Mouse (Mus musculus): ENCODE measurements around the gene Il6st.
"Not testable (repeated sequence)": the region's sequence is repeated elsewhere in the genome, so short reads cannot be mapped to it uniquely, and the experiment has no call there.

Il6st gene

GRCm38 (mm10) chr13:112463868-112464625 lies at the start of gene Il6st:
Gene Il6st, plus strand, starts transcription at chr13:112464070.
- peak; percentile 80 for DNase-seq (ENCODE audit: low read depth)

DNA sequence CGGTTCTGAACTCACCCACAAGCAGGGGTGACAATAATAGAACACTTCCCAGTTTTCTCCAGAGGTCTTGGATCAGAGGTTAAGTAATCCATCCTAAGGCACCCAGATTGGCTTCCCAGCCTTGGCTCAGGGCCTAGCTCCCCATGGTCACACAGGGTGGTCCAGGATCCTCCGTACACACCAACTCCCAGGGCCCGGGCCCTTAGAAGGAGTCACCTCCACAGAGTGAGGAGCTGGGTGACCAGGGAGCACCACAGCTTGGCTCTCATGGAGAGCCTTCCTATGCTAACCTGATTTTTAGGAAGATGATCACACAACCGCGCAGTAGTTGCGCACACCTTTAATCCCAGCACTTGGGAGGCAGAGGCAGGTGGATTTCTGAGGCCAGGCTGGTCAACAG lies 48.0 kb upstream of the Il6st start:
- no peak for DNase-seq (ENCODE audit: low read depth)

GRCm38 (mm10) chr13:112416410-112417162 lies 47.3 kb upstream of the Il6st start:
- peak; percentile 60 for DNase-seq (ENCODE audit: low read depth)

GRCm38 (mm10) chr13:112417163-112417523 lies 46.7 kb upstream of the Il6st start:
- DNase-seq (ENCODE audit: low read depth), result no peak

DNA sequence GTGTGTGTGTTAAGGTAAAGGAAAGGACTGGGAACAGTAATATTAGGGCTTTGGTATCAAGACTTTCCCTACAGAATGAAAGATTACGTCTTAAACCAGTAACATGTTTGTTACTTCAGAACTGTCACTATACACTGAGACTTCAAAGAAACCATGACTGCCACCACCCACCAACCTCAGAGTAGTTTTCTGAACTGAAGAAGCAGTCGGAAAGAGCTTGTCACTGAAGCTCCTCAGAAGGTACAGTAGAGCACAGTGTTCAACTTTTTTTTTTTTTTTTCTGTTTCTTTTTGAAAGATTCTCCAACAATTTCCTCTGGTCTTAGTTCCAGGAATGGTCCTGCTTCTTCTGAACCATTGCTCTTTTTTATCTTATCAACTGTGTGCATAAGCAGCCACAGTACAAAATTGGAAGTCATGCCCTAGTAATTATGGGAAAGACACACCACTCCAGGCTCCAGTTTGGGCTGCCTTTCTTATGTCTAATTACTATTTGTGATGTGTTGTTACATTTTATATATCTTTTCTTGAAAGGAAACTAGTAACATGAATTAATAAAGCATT lies 45.9 kb upstream of the Il6st start:
- no peak for DNase-seq (ENCODE audit: low read depth)

DNA sequence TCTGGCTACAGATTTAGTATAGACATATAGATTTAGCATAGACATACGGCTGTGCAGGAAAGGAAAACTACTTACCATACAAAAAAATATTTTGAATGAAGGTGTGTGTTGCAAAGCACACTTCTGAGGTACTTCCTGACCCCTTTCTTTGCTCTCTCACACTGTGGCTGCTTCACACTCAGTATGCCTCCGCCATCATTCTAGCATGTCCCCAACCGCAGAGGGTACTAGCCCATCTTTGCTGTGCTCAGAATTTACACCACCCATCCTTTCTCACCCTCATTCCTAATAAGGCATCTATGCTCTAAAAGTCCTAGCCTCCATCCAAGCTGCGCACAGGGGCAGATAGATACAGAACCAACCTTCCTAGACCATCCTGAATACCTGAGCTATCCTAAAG lies 45.3 kb upstream of the Il6st start:
- no peak for DNase-seq (ENCODE audit: low read depth)

DNA sequence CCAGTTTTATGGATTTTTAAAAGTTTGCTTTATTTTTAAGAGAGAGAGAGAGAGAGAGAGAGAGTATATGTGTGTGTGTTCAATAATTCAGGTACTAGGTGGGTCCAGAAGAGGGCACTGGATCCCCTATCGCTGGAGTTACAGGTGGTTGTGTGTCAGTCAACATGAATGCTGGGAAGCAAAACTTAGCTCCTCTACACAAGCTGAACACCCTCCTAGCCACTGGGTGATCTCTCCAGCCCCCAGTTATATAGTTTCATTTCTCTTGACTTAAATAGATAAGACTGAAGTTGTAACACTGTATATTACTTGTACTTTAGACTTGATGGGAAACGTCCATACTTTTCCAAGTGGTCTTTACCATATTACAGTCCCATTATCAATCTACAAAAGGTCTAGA lies 39.7 kb upstream of the Il6st start:
- no peak for DNase-seq (ENCODE audit: low read depth)

DNA sequence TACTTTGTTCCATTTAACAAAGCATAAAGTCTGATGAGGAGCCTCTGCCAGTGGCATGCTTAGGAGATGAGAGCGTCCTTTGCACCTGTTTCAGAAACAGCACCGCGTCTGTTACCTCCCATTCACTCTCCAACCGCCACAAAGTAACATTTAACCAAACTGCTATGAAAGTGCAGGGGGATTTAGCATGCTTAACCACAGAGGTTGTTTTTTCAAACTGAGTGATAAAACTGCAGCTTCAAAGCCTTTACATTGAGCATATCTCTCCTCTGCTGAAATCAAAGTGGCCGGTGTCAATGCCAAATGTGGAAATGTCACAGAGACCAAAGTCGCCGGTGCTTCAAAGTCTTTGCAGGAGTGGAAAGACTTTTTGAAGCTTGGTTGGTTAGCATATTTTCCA lies 39.2 kb upstream of the Il6st start:
- DNase-seq (ENCODE audit: low read depth), result no peak

DNA sequence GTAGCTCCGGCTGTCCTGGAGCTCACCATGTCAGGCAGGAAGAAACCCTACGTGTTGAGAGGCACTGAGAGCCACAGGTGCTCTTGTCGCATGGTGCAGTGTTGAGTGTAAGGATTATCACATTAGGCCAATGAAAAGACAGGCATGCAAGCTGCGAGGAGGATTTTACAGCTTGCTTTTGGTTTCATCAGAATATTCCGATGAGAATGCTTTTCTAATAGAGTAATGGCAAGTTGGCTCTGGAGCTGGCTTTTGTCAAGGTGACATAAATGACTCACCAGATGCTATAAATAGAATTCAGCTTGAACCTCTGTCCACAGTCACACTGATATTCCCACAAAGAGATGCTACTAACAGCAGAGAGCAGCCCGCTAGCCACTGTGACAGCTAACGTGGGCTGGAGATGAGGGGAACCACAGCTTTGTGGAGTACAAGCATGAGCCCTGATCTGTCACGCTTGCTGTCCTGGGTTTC lies 38.7 kb upstream of the Il6st start:
- no peak for DNase-seq (ENCODE audit: low read depth)

DNA sequence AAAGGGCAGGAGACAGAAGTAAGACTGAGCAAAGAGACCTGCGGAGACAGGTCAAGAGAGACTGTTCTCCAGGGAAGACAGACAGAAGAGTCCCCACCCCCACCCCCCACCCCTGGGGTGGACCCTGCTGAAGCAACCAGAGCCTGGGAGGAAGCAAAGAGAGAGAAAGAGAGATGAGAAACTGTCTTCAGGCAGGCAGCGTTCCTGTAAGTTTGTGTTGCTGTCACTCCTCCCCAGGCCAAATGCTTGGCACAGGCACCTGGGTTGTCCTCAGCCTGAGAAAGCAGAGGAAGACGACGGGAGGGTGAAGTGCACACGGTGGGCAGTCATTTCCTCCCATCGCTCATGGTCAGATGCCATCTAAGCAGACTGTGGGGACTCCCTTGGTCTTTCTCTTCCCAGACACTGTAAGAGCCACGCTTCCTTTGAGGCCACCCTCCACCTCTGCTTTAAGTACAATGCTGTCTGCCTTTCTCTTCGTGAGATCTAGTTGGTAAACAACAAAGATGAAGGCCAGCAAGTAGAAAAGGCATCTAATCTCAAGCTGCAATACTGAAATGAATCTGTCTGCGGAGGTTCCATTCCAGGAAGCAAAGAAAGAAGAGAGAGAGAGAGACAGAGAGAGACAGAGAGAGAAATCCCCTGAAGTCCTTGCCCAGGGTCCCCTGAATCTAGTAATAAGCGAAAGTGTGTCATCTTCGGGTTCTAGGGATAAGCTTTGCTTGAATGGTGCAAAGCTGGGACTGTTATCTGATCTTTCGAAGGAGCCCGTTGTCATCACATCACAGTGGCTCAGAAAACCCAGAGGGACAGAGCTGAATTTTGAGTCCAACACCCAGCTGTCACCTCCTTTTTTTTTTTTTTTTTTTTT lies 37.4 kb upstream of the Il6st start:
- DNase-seq (ENCODE audit: low read depth), result no peak

- DNase-seq (ENCODE audit: low read depth), result not testable (repeated sequence)
These were observed 36.8 kb upstream of the Il6st start for GRCm38 (mm10) chr13:112427136-112427470.

- no peak for DNase-seq (ENCODE audit: low read depth)
These were observed 36.3 kb upstream of the Il6st start for GRCm38 (mm10) chr13:112427521-112427920.

- DNase-seq (ENCODE audit: low read depth), result no peak
These were observed 30.6 kb upstream of the Il6st start for GRCm38 (mm10) chr13:112433271-112433670.

DNA sequence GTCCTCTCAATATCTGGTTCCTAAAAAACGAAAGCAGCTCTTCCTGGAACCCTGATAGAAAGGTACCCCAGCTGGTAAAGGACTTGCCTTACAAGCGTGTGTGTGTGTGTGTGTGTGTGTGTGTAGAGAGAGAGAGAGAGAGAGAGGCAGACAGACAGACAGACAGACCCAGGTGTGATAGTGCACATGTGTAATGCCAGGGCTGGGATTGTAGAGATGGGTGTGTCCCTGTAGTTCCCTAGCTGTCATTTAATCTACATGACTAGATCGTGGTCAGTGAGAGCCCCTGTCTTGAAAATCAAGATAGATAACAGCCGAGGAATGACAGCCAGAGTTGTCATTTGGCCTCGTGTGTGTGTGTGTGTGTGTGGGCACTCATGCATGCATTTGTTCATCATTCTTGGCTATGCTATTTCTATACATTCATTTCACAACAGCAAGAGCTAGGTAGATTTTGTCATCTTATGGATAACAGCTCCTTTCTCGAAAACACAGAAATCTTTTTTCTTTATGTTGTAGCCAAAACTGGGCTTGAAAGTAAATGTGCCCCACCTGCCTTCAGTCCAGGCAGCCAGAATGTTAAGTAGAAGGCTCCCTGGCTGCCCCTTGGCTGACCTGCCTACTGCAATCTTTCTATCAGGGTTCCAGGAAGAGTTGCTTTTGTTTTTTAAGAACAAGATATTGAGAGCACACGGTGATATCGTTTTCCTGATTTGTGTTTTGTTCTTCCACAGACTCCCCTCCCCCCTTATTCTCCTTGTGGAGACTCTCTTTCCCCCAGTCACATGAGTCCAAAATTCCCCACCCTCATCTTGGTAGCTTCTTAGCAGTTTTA lies 28.4 kb upstream of the Il6st start:
- no peak for DNase-seq (ENCODE audit: low read depth)

GRCm38 (mm10) chr13:112436288-112436687 lies 27.6 kb upstream of the Il6st start:
- no peak for DNase-seq (ENCODE audit: low read depth)

GRCm38 (mm10) chr13:112438001-112438868 lies 25.6 kb upstream of the Il6st start:
- no peak for DNase-seq (ENCODE audit: low read depth)

- DNase-seq (ENCODE audit: low read depth), result no peak
These were observed 24.6 kb upstream of the Il6st start for GRCm38 (mm10) chr13:112439105-112439818.

DNA sequence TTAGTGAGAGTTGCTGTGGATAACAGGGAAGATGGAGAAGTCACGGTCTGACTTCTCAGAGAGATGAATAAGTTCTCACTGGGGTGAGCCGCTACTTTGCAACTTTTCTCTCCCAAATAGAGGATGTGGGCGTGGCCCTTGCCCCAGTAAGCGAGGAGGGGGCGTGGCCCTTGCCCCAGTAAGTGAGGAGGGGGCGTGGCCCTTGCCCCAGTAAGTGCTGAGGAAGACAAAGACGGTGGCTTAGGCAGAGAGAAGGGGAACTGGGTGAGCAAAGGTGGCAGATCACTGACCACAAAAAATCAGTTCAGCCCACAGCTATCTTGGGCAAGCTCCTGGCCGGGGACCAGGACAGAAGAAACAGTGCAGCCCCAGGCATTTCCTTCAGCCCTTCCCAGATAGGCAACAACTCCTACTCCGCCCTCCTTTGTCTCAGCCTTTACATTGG lies 23.9 kb upstream of the Il6st start:
- no peak for DNase-seq (ENCODE audit: low read depth)

GRCm38 (mm10) chr13:112440668-112441067 lies 23.2 kb upstream of the Il6st start:
- no peak for DNase-seq (ENCODE audit: low read depth)
